Mouse (Mus musculus) liver, postnatal 0 days (tissue): ENCODE data around the gene Mrps27.

ENCODE experiments used
- CTCF ChIP-seq: sonication (generic); IDR thresholded peaks from 2 replicates; pipeline ENCODE4 v1.5.1; 2016; ENCODE audit warnings: antibody characterized with exemption, low read depth
- EP300 ChIP-seq: IDR thresholded peaks from 2 replicates; pipeline ENCODE4 v1.6.1; 2016; ENCODE audit warnings: antibody characterized with exemption, low read depth, mild to moderate bottlenecking

DNA sequence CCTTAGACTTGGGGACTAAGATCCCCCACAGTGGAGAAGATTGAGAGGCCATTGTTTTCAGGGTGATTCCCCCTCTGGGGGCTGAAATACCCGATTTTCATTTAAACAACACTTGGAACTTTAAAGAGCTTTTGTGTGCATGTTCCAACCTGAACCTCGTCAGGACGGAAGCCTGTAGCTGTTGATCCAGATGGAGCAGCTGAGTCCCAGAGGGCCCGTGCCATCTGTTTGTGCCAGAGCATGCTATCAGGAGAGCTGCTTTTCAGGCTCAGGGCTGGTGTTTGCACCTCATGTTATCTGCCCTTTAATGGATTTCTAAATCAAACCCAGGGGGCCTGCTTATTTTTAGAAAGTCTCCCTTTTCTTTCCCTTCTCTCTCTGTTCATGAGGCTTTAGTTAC is 19.3 kb downstream of the Mrps27 start:
- TF ChIP-seq CTCF (no peak), EP300 (no peak)
